Mouse (Mus musculus) cortical plate, adult 2 months (tissue): Measurements from ENCODE around the gene Smg6. TPM values are rescaled to one million over a fixed set of nuclear protein-coding genes. Genes with fewer than 3 reads are reported as not detected.

Source experiments
- H3K27ac ChIP-seq: fragments of 200-500 bp; 2 replicates; pipeline ENCODE4 v1.5.1; 2012; ENCODE audit warnings: low read length, control low read depth, inconsistent platforms; ENCODE audit not compliant: insufficient read depth
- H3K4me1 ChIP-seq: fragments of 200-500 bp; 2 replicates; pipeline ENCODE4 v1.6.1; 2011; ENCODE audit warnings: low read length; ENCODE audit not compliant: control insufficient read depth, insufficient read depth
- H3K4me3 ChIP-seq: fragments of 200-500 bp; 2 replicates; pipeline ENCODE4 v1.5.1; 2011; ENCODE audit warnings: mild to moderate bottlenecking, low read length, control low read depth; ENCODE audit not compliant: insufficient read depth
- CTCF ChIP-seq: fragments of 200-500 bp; IDR thresholded peaks from 2 replicates; pipeline ENCODE4 v1.5.1; 2011; ENCODE audit warnings: mild to moderate bottlenecking, control low read depth, low read length; ENCODE audit not compliant: insufficient read depth; ENCODE audit errors: extremely low read depth
- POLR2A ChIP-seq: fragments of 200-500 bp; IDR thresholded peaks from 2 replicates; pipeline ENCODE4 v1.6.1; 2011; ENCODE audit warnings: mild to moderate bottlenecking, low read length, control low read depth; ENCODE audit not compliant: insufficient read depth; ENCODE audit errors: extremely low read depth
- polyA plus RNA-seq: library from polyadenylated mRNA; depleted of rRNA; stranded (reverse); fragments of >200 nt; gene quantifications from 2 replicates; pipeline ENCODE4 v1.2.3, GENCODE M21; 2012

Smg6 gene
- polyA plus RNA-seq, 1 experiment, result 26.9 TPM

- TF ChIP-seq CTCF (no peak), POLR2A (no peak)
- peak overlapping the region; percentile 22; the same call in 1 of the 2 replicates for H3K4me3 ChIP-seq
Measured at GRCm38 (mm10) chr11:75166193-75166842, 240.7 kb downstream of the Smg6 start.

GRCm38 (mm10) chr11:75166861-75167642, 241.4 kb downstream of the Smg6 start:
- Histone ChIP-seq H3K27ac (no peak overlapping the region), H3K4me3 (no peak overlapping the region), H3K4me1 (0 out of 2 replicates have a peak, but pooled peaks cover 1% of the 10 kb centered on the region)
- TF ChIP-seq CTCF, result no peak
- no peak for TF ChIP-seq POLR2A

More at GRCm38 (mm10) chr11:75166193-75166842, 240.7 kb downstream of the Smg6 start:
- 0 out of 2 replicates have a peak, but pooled peaks cover 1% of the 10 kb centered on the region for H3K4me1 ChIP-seq
- no peak overlapping the region for H3K27ac ChIP-seq

- Histone ChIP-seq H3K4me3 (no peak overlapping the region), H3K27ac (no peak overlapping the region), H3K4me1 (0 out of 2 replicates have a peak, but pooled peaks cover 1% of the 10 kb centered on the region)
- TF ChIP-seq POLR2A, result no peak
- TF ChIP-seq CTCF, result no peak
Measured at GRCm38 (mm10) chr11:75167643-75168589, 242.3 kb downstream of the Smg6 start.

GRCm38 (mm10) chr11:75168590-75169361, 243.2 kb downstream of the Smg6 start:
- TF ChIP-seq CTCF (peak; percentile 61), POLR2A (no peak)
- H3K27ac ChIP-seq, result no peak overlapping the region
- 0 out of 2 replicates have a peak, but pooled peaks cover 1% of the 10 kb centered on the region for H3K4me1 ChIP-seq
- H3K4me3 ChIP-seq, result peak overlapping the region; percentile 33

- no peak within 1 kb of the TSS for H3K27ac ChIP-seq
- peak within 1 kb of the TSS; percentile 33 for H3K4me3 ChIP-seq
- H3K4me1 ChIP-seq, result 0 out of 2 replicates have a peak, but pooled peaks cover 1% of the 10 kb centered on the region
- TF ChIP-seq POLR2A (no peak), CTCF (no peak)
Measured at GRCm38 (mm10) chr11:75169405-75170080, 243.9 kb downstream of the Smg6 start, which contains the start of gene Hic1. Hic1 (minus strand) TSS chr11:75169519.

- H3K4me3 ChIP-seq, result peak overlapping the region; percentile 33
- H3K4me1 ChIP-seq, result 0 out of 2 replicates have a peak, but pooled peaks cover 1% of the 10 kb centered on the region
- no peak overlapping the region for H3K27ac ChIP-seq
- TF ChIP-seq CTCF (peak; percentile 59), POLR2A (no peak)
Measured at GRCm38 (mm10) chr11:75170136-75170751, 244.6 kb downstream of the Smg6 start.

GRCm38 (mm10) chr11:75171186-75171865, 245.7 kb downstream of the Smg6 start:
- Histone ChIP-seq H3K4me3 (no peak overlapping the region), H3K27ac (no peak overlapping the region), H3K4me1 (no peaks in the 10 kb centered on the region; the same call in 1 of the 2 replicates)
- TF ChIP-seq POLR2A (no peak), CTCF (no peak)
